Mouse (Mus musculus) limb, embryonic 15.5 days (tissue): ENCODE data around the gene Cyp4f18. TPM values are rescaled to one million over a fixed set of nuclear protein-coding genes. Genes with fewer than 3 reads are reported as not detected.

ENCODE experiments used
- ATAC-seq: fragments of 200-750 bp; cut with Nextera tagmentation; 2 replicates; pipeline ENCODE4 v1.8.0; 2017; ENCODE audit warnings: low read depth, moderate TSS enrichment; ENCODE audit not compliant: insufficient number of reproducible peaks, low FRiP score, low TSS enrichment
- H3K27ac ChIP-seq: fragments of 300-500 bp; sonication (generic); 2 replicates; pipeline ENCODE4 v1.5.1; 2015; ENCODE audit warnings: moderate library complexity, mild to moderate bottlenecking, inconsistent platforms
- H3K27me3 ChIP-seq: fragments of 300-500 bp; sonication (generic); 2 replicates; pipeline ENCODE4 v1.6.1; 2015; ENCODE audit warnings: inconsistent platforms
- H3K36me3 ChIP-seq: fragments of 300-500 bp; sonication (generic); 2 replicates; pipeline ENCODE4 v1.6.1; 2015; ENCODE audit warnings: inconsistent platforms
- H3K4me1 ChIP-seq: fragments of 300-500 bp; sonication (generic); 2 replicates; pipeline ENCODE4 v1.6.1; 2015; ENCODE audit warnings: inconsistent platforms
- H3K4me2 ChIP-seq: fragments of 300-500 bp; sonication (generic); 2 replicates; pipeline ENCODE4 v1.6.1; 2015; ENCODE audit warnings: mild to moderate bottlenecking, inconsistent platforms
- H3K4me3 ChIP-seq: fragments of 300-500 bp; sonication (generic); 2 replicates; pipeline ENCODE4 v1.5.1; 2015; ENCODE audit warnings: mild to moderate bottlenecking, inconsistent platforms
- H3K9ac ChIP-seq: fragments of 300-500 bp; sonication (generic); 2 replicates; pipeline ENCODE4 v1.6.1; 2015; ENCODE audit warnings: inconsistent platforms
- H3K9me3 ChIP-seq: fragments of 300-500 bp; sonication (generic); 2 replicates; pipeline ENCODE4 v1.6.1; 2016; ENCODE audit warnings: inconsistent platforms
- WGBS: fragments of 180-500 bp; shearing (Covaris S2); methylation state at CpG from one replicate; pipeline ENCODE4 v1.1.7; 2015; 5-methylcytosine and 5-hydroxymethylcytosine counted together
- polyA plus RNA-seq: library from polyadenylated mRNA; unstranded; fragments of >200 nt; fragmentation: Nextera tagmentation; extraction: Ambion mirVana; gene quantifications from 2 replicates; pipeline ENCODE4 v1.2.1, GENCODE M21; 2015

Cyp4f18 gene
- polyA plus RNA-seq, 1 experiment from 2014 or later, result 1.2 TPM

DNA sequence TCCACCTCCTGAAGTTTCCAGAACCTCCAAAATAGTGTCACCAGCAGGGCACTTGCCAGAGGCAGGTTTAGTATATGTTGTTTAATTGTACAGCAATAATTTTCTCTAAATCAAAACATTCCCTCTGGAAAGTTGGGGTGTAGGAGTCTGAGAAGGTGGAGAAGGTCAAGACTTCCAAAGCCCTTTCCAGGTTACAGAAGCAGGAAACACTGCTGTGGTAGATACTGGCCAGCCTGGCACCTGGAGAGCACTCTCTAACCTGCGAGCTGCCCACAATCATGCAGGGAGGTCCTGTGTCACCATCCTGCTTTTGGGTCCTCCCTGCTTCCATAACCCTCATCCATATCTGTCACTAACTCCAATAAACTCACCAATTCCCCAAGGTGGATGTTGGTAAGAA lies 2.7 kb downstream of the Cyp4f18 start:
- H3K36me3 ChIP-seq, result no peaks in the 10 kb centered on the region
- H3K27ac ChIP-seq, result no peak overlapping the region
- WGBS, result 81% methylated on average over 1 of the region's 1 CpGs
- H3K4me3 ChIP-seq, result no peak overlapping the region
- no peak overlapping the region for H3K9ac ChIP-seq
- no peak overlapping the region for H3K4me2 ChIP-seq
- H3K27me3 ChIP-seq, result no peaks in the 10 kb centered on the region
- H3K4me1 ChIP-seq, result no peaks in the 10 kb centered on the region
- ATAC-seq, result no peak
- H3K9me3 ChIP-seq, result no peaks in the 10 kb centered on the region

DNA sequence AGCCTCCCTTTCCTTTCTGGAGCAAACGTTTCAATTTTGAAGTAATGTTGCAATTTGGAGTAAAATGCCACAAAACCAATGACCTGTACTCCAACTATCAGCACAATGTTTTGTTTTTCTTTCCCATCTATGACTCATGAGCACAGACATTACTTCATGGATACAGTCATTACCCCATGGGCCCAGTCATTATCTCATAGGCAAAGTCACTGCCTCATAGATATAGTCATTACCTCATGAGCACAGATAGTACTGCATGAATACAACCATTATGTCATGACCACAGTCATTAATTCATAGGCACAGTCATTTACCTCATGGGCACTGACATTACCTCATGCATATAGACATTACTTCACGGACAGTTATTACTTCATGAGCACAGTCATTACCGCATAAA lies 3.5 kb downstream of the Cyp4f18 start:
- Histone ChIP-seq H3K36me3 (no peaks in the 10 kb centered on the region), H3K4me3 (no peak overlapping the region), H3K4me2 (no peak overlapping the region), H3K27ac (no peak overlapping the region), H3K27me3 (no peaks in the 10 kb centered on the region), H3K4me1 (no peaks in the 10 kb centered on the region), H3K9ac (no peak overlapping the region), H3K9me3 (no peaks in the 10 kb centered on the region)
- no peak for ATAC-seq
- 80% methylated on average over 3 of the region's 3 CpGs for WGBS

DNA sequence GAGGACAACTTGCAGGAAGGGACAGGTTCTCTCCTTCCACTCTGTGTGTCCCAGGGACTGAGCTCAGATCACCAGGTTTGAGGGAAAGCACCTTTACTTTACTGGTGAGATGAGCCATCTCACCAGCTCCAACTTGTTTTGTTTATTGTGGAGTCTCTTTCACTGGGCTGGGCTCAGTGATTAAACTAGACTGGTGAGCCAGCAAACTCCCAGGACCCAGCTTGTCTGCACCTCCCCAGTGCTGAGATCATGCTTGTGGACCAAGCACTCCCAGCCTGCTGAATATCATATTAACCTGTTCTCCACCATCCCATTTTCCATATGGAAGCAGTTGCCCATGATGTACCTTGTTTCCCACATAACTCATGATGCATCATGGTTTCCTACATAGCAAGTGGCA lies 6.5 kb downstream of the Cyp4f18 start:
- H3K36me3 ChIP-seq, result no peaks in the 10 kb centered on the region
- H3K4me1 ChIP-seq, result no peaks in the 10 kb centered on the region
- no peak overlapping the region for H3K27ac ChIP-seq
- H3K9me3 ChIP-seq, result no peaks in the 10 kb centered on the region
- no peak overlapping the region for H3K4me3 ChIP-seq
- no peak overlapping the region for H3K4me2 ChIP-seq
- H3K27me3 ChIP-seq, result no peaks in the 10 kb centered on the region
- no peak for ATAC-seq
- no peak overlapping the region for H3K9ac ChIP-seq

DNA sequence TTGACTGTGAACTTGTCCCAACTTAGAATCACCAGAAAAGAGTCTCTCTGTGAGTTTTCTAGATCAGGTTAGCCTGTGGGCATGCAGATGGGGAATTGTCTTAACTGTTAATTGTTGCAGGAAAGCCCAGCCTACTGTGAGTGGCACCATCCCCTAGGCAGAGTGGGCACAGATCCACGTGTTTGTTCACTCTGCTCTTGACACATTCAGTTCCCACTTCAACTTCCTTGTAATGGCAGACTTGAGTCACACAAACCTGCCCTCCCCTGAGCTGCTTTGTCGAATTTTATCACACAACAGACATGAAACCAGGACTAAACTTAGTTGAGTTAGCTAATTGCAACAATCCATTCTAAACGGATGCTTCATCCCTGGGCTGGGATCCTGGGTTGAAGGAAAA lies 9.2 kb downstream of the Cyp4f18 start:
- H3K4me2 ChIP-seq, result no peak overlapping the region
- H3K4me1 ChIP-seq, result no peaks in the 10 kb centered on the region
- no peak overlapping the region for H3K9ac ChIP-seq
- H3K36me3 ChIP-seq, result no peaks in the 10 kb centered on the region
- WGBS, result 58% methylated on average over 3 of the region's 3 CpGs
- ATAC-seq, result no peak
- no peak overlapping the region for H3K27ac ChIP-seq
- H3K4me3 ChIP-seq, result no peak overlapping the region
- H3K9me3 ChIP-seq, result no peaks in the 10 kb centered on the region
- H3K27me3 ChIP-seq, result no peaks in the 10 kb centered on the region

DNA sequence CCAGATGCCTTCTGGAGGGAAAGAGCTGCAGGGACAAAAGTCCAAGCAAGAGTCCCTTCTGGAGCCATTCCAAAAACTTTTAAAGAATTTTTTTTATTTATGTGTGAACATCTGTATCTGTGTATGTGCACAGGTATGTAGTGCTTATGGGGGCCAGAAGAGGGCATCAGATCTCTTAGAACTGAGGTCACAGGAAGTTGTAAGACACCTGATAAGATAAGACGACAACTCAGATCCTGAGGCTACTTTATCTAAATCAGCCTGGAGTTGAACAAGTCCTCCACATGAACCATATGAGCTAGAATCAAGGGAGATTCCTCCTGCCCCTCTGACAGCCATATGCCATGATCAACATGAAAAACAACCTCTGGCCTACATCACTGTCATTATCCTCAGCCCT lies 10.0 kb downstream of the Cyp4f18 start:
- Histone ChIP-seq H3K4me2 (no peak overlapping the region), H3K9me3 (no peaks in the 10 kb centered on the region), H3K27ac (no peak overlapping the region), H3K9ac (no peak overlapping the region), H3K4me1 (no peaks in the 10 kb centered on the region), H3K4me3 (no peak overlapping the region), H3K36me3 (no peaks in the 10 kb centered on the region), H3K27me3 (no peaks in the 10 kb centered on the region)
- no peak for ATAC-seq
- WGBS, result 86% methylated on average over 1 of the region's 1 CpGs

DNA sequence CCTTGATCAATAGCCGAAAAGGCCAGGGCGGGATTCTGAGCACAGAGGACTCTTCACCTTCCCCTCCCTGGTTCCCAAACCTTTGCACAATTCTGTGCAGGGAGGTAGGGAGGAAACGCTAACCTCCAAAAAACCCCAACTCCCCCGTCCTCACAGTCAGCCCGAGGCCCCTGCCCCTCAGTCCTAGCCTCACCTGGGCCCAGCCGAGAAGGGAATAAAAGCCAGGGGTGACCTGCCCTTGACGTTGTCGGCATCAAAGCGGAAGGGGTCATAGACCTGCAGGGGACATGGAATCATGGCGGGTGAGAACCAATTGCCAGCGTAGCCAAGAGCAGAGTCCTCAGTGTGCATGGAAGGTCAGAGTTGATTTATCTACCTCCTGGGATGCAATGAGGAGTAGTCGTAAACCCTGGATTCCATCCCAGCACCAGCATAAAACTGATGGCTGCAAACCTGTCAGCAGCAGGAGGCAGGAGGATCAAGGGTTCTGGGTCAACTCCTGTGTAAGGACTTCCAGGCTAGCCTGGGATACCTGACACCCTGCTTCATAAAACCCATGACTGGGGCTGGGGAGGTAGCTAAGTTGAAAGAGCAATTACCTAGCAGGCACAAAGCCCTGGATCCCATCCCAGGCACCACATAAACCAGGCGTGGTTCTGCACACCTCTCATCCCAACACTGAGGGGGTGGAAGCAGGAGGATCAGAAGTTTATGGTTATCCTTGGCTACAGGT lies 20.4 kb downstream of the Cyp4f18 start:
- Histone ChIP-seq H3K27ac (no peak overlapping the region), H3K4me3 (peak overlapping the region; percentile 44), H3K36me3 (no peaks in the 10 kb centered on the region), H3K27me3 (0 out of 2 replicates have a peak, but pooled peaks cover 3% of the 10 kb centered on the region), H3K4me2 (peak overlapping the region; percentile 57), H3K9ac (0 out of 2 replicates have a peak overlapping the region, but pooled peaks have one; percentile 20), H3K4me1 (peaks cover 8% of the 10 kb centered on the region; the same call in 1 of the 2 replicates), H3K9me3 (no peaks in the 10 kb centered on the region)
- no peak for ATAC-seq
- WGBS, result 36% methylated on average over 13 of the region's 13 CpGs

DNA sequence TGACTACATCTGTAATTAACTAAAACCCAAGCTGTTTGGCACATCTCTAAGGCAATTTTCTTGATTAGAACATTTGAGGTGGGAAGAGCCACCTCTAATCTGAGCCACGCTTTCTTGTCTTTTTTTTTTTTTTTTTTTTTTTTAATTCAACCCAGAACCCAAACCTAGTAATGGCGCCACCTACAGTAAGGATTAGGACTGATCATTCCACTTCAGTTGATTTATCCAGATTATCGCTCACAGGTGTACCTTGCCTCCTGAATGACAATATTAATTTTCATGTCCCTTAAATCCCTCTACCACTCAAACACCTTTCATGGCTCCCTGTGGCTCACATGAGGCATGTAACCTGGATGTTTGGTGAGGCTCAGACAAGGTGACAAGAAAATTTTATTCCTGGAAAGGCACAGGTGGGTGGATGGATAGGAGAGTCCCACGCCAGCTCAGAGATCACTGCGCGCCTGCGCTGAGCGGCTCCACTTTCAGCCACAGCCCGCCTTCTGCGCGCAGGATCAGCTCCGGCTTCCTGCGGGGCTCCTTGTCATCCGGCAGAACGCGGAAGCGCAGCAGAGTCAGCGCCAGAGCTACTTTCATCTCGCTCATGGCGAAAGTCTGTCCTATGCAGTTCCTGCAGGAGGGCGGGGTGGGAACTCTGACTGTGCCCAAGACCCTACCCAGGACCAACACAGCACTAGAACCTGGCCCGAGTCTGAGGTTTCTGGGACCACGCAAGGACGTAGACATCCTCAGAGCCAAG lies 21.1 kb downstream of the Cyp4f18 start:
- H3K27me3 ChIP-seq, result 0 out of 2 replicates have a peak, but pooled peaks cover 3% of the 10 kb centered on the region
- no peak for ATAC-seq
- WGBS, result 19% methylated on average over 24 of the region's 24 CpGs
- peak overlapping the region; percentile 44 for H3K4me3 ChIP-seq
- no peak overlapping the region for H3K27ac ChIP-seq
- peaks cover 8% of the 10 kb centered on the region; the same call in 1 of the 2 replicates for H3K4me1 ChIP-seq
- no peaks in the 10 kb centered on the region for H3K36me3 ChIP-seq
- H3K9me3 ChIP-seq, result no peaks in the 10 kb centered on the region
- 0 out of 2 replicates have a peak overlapping the region, but pooled peaks have one; percentile 20 for H3K9ac ChIP-seq
- H3K4me2 ChIP-seq, result peak overlapping the region; percentile 57

DNA sequence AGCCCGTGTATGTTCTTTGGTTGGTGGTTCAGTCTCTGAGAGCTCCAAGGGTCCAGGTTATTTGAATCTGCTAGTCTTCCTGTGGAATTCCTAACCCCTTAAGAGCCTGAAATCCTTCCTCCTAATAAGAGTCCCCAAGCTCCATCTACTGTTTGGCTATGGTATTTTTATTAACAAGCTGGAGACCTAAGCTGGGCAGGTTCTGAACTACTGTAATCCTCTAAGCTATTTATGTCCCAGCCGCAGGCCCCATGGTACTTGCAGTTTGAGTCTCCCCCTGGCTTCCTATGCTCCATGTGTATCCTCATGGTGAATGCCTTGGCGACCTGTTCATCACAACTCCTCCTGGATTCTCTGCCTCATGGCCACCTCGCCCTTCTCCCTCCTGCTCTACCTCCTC lies 24.8 kb downstream of the Cyp4f18 start:
- WGBS, result 52% methylated on average over 4 of the region's 4 CpGs
- no peak overlapping the region for H3K9ac ChIP-seq
- ATAC-seq, result no peak
- H3K36me3 ChIP-seq, result no peaks in the 10 kb centered on the region
- H3K27me3 ChIP-seq, result 0 out of 2 replicates have a peak, but pooled peaks cover 3% of the 10 kb centered on the region
- peaks cover 8% of the 10 kb centered on the region; the same call in 1 of the 2 replicates for H3K4me1 ChIP-seq
- no peak overlapping the region for H3K27ac ChIP-seq
- no peak overlapping the region for H3K4me2 ChIP-seq
- H3K9me3 ChIP-seq, result no peaks in the 10 kb centered on the region
- no peak overlapping the region for H3K4me3 ChIP-seq

DNA sequence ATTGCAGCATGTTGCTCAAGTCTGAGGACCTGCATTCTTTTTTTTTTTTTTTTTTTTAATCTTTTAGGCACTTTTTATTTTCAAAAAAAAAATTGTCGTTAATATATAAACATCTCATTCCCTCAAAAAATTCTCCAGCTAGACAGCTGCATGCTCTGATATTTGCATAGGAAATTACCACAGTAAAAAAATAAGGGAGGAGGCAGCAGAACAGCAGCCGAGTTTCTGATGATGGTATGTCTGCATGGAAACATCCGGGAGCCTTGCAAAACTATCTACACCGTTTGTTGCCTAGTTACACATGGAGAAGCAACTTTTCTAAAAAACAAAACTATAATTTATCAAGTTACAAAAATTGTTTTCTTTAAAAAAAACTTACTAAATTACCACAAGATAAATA lies 28.0 kb downstream of the Cyp4f18 start:
- Histone ChIP-seq H3K9ac (no peak overlapping the region), H3K27ac (no peak overlapping the region), H3K27me3 (no peaks in the 10 kb centered on the region), H3K4me1 (no peaks in the 10 kb centered on the region), H3K4me3 (no peak overlapping the region), H3K9me3 (no peaks in the 10 kb centered on the region), H3K36me3 (no peaks in the 10 kb centered on the region), H3K4me2 (no peak overlapping the region)
- ATAC-seq, result no peak
- 76% methylated on average over 4 of the region's 4 CpGs for WGBS

DNA sequence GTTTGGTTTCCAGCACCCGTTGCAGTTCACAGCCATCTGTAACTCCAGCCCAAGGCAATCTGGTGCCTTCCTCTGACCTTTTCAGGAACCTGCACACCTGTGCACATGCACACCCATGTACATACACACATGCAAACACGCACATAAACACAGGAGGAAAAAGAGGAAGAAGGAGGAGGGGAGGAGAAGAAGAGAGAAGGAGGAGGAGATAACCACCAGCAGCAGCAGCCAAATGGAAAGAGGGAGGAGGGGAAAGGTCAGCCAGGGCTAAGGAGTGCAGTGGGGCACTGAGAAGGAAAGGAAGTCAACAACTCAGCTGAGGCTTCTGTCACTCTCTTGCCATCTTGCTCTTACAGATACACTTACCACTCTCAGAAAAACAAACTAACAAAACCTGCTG lies 28.4 kb downstream of the Cyp4f18 start:
- no peaks in the 10 kb centered on the region for H3K27me3 ChIP-seq
- H3K4me1 ChIP-seq, result no peaks in the 10 kb centered on the region
- no peaks in the 10 kb centered on the region for H3K36me3 ChIP-seq
- H3K9ac ChIP-seq, result no peak overlapping the region
- no peaks in the 10 kb centered on the region for H3K9me3 ChIP-seq
- ATAC-seq, result no peak
- H3K4me3 ChIP-seq, result no peak overlapping the region
- WGBS, result 71% methylated on average over 2 of the region's 2 CpGs
- no peak overlapping the region for H3K27ac ChIP-seq
- H3K4me2 ChIP-seq, result no peak overlapping the region

DNA sequence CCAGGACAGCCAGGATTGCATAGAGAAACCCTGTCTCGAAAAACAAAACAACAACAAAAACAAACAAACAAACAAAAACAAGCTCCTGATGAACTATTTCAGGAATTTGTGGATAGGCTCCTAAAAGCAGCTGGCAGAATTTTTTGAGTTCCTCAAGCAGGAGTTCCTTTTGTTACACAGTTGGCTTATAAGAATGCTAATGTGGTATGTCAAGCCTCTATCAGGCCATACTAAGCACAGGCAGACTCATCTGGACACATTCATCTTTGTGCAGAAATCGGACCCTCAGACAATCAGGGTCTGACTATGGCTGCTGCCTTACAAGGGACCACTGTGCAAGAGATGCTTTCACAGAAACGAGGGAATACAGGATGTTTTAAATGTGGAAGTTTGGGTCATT lies 35.2 kb downstream of the Cyp4f18 start:
- Histone ChIP-seq H3K4me2 (no peak overlapping the region), H3K9ac (no peak overlapping the region), H3K9me3 (no peaks in the 10 kb centered on the region), H3K4me3 (no peak overlapping the region), H3K4me1 (no peaks in the 10 kb centered on the region), H3K27ac (no peak overlapping the region), H3K27me3 (no peaks in the 10 kb centered on the region), H3K36me3 (peaks cover 4% of the 10 kb centered on the region; the same call in 1 of the 2 replicates)
- 78% methylated on average over 3 of the region's 3 CpGs for WGBS
- ATAC-seq, result no peak

DNA sequence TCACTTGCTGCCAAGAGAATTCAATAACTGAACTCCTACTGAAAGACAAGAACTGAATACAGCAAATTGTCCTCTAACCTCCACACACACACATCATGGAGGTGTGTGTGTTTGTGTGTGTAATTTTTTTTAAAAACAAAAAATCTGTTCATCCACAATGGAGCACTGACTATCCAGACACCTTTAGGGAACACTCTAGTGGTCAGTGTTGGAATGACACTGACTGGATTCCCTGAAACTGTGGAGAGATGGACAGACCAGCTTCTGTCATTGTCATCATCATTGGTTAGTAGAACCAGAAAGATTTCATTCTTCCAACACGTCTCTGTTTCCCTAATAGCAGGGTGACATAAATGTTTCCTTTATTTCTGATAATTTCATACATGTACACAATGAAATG lies 37.5 kb downstream of the Cyp4f18 start:
- ATAC-seq, result no peak
- 68% methylated on average over 1 of the region's 1 CpGs for WGBS
- H3K36me3 ChIP-seq, result peaks cover 25% of the 10 kb centered on the region

More for the DNA sequence above, 37.5 kb downstream of the Cyp4f18 start:
- H3K4me2 ChIP-seq, result no peak overlapping the region
- no peak overlapping the region for H3K27ac ChIP-seq
- no peaks in the 10 kb centered on the region for H3K9me3 ChIP-seq
- no peaks in the 10 kb centered on the region for H3K4me1 ChIP-seq
- no peaks in the 10 kb centered on the region for H3K27me3 ChIP-seq
- H3K9ac ChIP-seq, result no peak overlapping the region
- H3K4me3 ChIP-seq, result no peak overlapping the region
